Mouse (Mus musculus) spleen, adult 2 months (tissue): ENCODE results near the gene Rassf2.

Source experiments
- CTCF ChIP-seq: fragments of 200-500 bp; IDR thresholded peaks from 2 replicates; pipeline ENCODE4 v1.5.1; 2011; ENCODE audit warnings: mild to moderate bottlenecking, inconsistent platforms; ENCODE audit not compliant: insufficient read depth, insufficient read length, insufficient replicate concordance; ENCODE audit errors: extremely low read depth
- POLR2A ChIP-seq: fragments of 200-500 bp; IDR thresholded peaks from 2 replicates; pipeline ENCODE4 v1.6.1; 2011; ENCODE audit warnings: low read depth, low read length, inconsistent platforms

DNA sequence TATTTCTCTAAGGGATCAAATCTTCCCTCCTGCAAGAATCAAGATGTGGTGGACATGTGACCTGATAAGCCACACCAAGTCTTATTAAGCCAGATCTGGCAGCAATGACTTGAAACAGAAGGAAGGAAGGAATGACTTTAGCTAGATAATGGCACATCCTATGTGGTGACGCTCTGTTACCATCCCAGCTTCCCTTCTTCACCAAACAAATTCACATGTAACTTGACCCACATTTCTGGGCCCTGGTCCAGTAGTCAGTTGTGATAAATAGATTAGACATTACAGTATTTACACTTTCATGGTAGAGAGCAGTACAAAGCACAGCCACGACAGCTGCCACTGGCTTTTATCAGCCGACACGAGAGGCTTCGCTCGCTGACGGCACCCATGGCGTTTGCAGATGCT, 25.3 kb upstream of the Rassf2 start:
- TF ChIP-seq POLR2A (no peak), CTCF (no peak)
